Mouse (Mus musculus): Measurements from ENCODE around the gene Serpina12. TPM values are rescaled to one million over a fixed set of nuclear protein-coding genes. Genes with fewer than 3 reads are reported as not detected.

Serpina12 gene
- total RNA-seq, 1 experiment from 2014 or later = not detected

DNA sequence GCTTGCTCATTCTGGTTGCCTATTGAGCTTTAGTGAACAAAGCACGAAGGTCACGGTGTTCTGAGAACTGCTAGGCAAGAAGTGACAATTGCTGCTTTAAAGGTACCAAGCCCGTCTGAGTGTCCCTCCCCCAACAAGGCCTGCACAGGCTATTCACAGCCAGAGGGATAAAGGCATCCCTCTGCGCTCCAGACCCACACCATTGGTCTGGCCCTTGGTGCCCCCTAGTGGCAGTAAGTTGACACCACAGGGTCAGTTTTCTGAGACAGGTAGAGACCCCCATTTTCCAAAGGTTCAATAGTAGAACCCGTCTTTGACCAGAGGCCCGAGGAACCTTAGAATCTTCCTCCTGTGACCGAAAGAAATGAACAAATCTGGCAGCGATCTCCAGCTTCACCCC, 14.3 kb downstream of the Serpina12 start:
- no peak for ATAC-seq (replicated peaks; ENCODE audit: insufficient number of reproducible peaks, low FRiP score, low TSS enrichment, poor library complexity, severe bottlenecking)

DNA sequence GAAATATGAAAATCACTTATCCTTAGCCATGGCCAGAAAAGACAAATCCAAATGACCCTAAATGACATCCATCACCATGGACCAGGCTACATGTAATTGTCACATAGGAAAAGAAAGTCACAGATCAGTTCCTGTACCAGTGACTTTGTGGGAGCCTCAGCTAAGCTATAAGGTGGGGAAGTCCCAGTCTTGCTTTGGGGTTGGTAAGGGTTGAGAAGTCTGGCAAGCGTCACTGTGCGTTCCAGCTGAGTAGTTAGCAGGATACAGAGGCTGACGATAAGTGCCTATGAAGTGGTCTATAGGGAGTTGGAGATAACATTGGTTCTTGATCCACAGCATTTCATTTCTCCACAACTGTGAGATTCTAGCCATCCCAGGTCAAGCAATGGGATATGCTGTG, 29.0 kb downstream of the Serpina12 start:
- ATAC-seq (replicated peaks; ENCODE audit: insufficient number of reproducible peaks, low FRiP score, low TSS enrichment, poor library complexity, severe bottlenecking) = no peak

- ATAC-seq (replicated peaks; ENCODE audit: insufficient number of reproducible peaks, low FRiP score, low TSS enrichment, poor library complexity, severe bottlenecking) = no peak
Observed at GRCm38 (mm10) chr12:104013620-104014019, 30.6 kb downstream of the Serpina12 start, which contains the start of gene Serpina9. Serpina9 (minus strand) TSS chr12:104013755.

DNA sequence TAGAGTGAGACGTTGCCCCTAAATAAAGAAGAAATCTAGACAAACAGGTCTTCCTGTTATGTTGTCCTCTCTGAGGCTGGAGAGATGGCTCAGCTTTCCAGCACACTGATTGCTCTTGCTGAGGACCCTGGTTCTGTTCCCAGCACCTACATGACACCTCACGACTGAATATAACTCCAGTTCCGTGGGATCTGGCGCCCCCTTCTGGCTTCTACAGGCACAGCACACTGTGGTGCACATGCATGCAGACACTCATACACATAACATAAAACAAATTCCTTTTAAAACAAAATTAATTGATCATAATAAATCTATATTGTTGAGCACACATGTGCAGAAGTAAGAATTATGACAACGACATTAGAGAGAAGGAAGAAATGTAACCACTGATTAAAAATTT, 39.6 kb downstream of the Serpina12 start:
- no peak for ATAC-seq (replicated peaks; ENCODE audit: insufficient number of reproducible peaks, low FRiP score, low TSS enrichment, poor library complexity, severe bottlenecking)

- ATAC-seq (replicated peaks; ENCODE audit: insufficient number of reproducible peaks, low FRiP score, low TSS enrichment, poor library complexity, severe bottlenecking) = no peak
Observed at GRCm38 (mm10) chr12:104003238-104003612, 41.0 kb downstream of the Serpina12 start.

DNA sequence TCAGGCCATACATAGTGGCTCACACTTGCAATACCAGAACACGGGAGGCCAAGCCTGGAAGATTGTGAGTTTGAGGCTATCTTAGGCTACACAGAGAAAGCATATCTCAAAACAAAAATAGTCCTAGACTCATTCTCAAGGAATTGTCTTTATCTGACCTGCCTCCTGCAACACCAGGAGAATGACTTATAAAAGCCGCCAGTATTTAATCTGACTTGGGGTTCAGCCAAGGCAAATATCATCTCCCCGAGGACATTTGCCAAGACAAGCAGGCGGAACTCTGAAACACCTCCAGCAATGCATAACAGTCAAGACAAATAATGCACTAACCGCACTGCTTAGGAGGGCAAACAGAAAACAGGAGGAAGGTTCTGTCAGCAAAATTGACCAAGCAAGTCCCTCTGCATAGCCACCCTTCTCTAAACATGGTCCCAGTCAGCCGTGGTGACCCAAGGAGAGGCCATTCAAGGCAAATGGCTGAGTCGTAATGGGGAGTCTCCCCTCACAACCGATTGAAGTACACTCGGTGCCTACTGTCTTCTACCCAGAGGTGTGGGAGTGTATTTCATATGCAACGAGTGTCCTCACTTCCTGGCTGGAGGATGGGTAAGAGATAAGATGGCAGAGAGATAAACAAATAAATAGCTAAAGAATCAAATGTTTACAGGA, 41.5 kb downstream of the Serpina12 start:
- ATAC-seq (replicated peaks; ENCODE audit: insufficient number of reproducible peaks, low FRiP score, low TSS enrichment, poor library complexity, severe bottlenecking) = no peak

- no peak for ATAC-seq (replicated peaks; ENCODE audit: insufficient number of reproducible peaks, low FRiP score, low TSS enrichment, poor library complexity, severe bottlenecking)
Observed at GRCm38 (mm10) chr12:104000594-104000993, 43.6 kb downstream of the Serpina12 start.

DNA sequence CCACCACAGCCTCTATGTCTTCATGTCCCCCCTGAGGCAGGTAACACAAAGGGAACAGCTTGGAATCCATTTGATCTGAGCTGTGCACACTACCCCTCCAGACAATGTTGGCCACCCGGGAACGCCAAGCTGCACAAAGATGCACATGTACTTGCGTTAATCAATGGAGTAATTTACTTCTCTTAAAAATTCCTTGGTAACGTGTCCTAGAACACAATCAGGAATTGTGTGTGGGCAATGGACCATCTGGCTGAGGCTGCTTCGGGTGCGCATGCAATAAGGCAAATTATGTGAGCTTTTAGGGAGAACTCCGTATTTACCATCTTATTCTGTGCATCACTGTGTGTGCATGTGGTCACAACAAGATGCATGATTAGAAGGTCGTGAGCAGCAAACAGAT, 44.6 kb downstream of the Serpina12 start:
- no peak for ATAC-seq (replicated peaks; ENCODE audit: insufficient number of reproducible peaks, low FRiP score, low TSS enrichment, poor library complexity, severe bottlenecking)

DNA sequence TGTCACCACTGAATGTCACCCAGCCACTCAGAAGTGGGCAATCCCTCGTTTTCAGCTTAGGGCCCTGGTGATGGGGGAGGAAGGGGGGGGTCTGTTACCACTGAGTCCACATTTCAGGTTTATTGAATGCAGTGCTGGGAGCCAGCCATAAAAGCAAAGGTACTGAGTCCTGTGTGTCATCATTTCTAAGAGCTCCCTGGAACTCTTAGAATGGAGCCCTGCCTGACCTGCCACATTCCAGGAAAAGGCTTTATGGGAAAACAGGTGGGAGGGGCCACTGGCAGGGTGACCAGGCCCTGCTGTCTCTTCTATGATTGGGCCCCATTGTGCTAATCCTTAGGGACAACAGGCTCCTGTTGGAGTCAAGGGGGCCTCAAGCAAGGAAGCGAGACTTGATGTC, 47.7 kb downstream of the Serpina12 start:
- no peak for ATAC-seq (replicated peaks; ENCODE audit: insufficient number of reproducible peaks, low FRiP score, low TSS enrichment, poor library complexity, severe bottlenecking)

- ATAC-seq (replicated peaks; ENCODE audit: insufficient number of reproducible peaks, low FRiP score, low TSS enrichment, poor library complexity, severe bottlenecking) = 0 out of 2 replicates have a peak, but pooled peaks have one; percentile 34
Observed at GRCm38 (mm10) chr12:103995292-103996072, 48.8 kb downstream of the Serpina12 start.

DNA sequence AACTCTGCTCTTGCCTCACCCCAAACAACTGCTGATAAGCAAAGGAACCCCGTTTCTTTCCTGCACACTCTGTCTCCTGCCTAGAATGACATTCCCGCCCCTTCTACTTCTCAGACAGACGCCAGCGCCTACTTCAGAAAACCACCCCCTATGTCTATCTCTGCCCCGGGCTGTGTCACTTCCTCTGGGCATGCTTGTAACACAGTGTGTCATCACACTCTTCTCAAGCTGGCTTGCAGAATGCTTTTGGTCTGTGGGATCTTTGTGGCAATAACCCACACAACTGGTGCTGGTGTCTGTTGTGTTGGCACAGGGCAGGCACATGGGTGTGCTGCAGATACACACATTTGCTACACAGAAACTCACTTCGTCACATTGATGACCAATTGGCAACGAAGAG, 51.3 kb downstream of the Serpina12 start:
- ATAC-seq (replicated peaks; ENCODE audit: insufficient number of reproducible peaks, low FRiP score, low TSS enrichment, poor library complexity, severe bottlenecking) = no peak

GRCm38 (mm10) chr12:103989857-103990256, 54.4 kb downstream of the Serpina12 start, which contains the start of gene Serpina11:
Serpina11 (minus strand) TSS chr12:103989957.
- no peak for ATAC-seq (replicated peaks; ENCODE audit: insufficient number of reproducible peaks, low FRiP score, low TSS enrichment, poor library complexity, severe bottlenecking)

DNA sequence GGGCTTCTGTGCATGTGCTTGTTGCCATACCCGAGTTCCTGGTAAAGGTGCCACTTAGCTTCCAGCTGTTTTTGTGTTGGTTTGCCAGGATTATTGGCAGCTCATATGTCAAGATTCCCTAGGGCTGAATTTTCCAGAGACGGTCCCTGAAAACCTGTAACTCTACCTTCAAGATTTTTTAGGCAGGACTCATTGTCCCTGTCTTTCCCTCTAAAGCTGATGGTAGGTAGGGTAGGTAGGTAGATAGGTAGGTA, 54.8 kb downstream of the Serpina12 start:
- no peak for ATAC-seq (replicated peaks; ENCODE audit: insufficient number of reproducible peaks, low FRiP score, low TSS enrichment, poor library complexity, severe bottlenecking)

DNA sequence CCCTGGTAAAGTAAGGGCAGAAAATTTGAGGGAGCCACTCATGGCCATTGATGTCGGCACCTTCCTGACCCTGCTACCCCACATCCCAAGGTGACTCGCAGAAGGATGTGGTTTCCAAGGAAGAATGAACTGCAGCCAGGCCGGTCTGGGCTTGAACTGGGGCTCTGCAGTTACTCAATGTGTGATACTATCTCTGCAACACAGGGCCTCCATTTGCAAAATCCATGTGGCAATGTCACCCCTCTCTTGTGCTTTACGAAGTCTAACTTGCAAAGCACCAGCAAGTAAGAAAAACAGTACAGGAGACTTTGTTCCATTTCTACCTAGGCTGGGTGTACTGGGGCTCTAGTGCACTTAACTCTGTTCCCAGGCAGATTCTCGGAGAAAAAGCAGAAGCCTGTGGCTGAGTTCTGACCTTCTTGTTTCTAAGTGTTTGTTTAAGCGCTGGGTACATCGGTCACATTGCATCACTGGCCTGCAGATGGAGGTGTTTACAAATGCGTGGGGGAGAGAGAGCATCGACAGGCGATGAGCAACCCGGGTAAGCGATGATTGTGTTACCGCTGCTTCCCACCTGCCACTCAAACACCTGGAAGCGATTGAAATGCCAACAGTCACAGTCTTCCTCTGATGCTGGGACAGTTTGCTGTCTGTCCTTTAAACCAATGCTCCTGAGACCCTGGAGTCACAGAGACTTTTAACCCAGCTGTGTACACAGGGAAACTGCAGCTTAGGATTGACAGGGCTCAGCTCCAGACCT, 55.3 kb downstream of the Serpina12 start:
- no peak for ATAC-seq (replicated peaks; ENCODE audit: insufficient number of reproducible peaks, low FRiP score, low TSS enrichment, poor library complexity, severe bottlenecking)

- ATAC-seq (replicated peaks; ENCODE audit: insufficient number of reproducible peaks, low FRiP score, low TSS enrichment, poor library complexity, severe bottlenecking) = no peak
Observed at GRCm38 (mm10) chr12:103985868-103986267, 58.4 kb downstream of the Serpina12 start.

- no peak for ATAC-seq (replicated peaks; ENCODE audit: insufficient number of reproducible peaks, low FRiP score, low TSS enrichment, poor library complexity, severe bottlenecking)
Observed at GRCm38 (mm10) chr12:103984935-103985334, 59.3 kb downstream of the Serpina12 start.

DNA sequence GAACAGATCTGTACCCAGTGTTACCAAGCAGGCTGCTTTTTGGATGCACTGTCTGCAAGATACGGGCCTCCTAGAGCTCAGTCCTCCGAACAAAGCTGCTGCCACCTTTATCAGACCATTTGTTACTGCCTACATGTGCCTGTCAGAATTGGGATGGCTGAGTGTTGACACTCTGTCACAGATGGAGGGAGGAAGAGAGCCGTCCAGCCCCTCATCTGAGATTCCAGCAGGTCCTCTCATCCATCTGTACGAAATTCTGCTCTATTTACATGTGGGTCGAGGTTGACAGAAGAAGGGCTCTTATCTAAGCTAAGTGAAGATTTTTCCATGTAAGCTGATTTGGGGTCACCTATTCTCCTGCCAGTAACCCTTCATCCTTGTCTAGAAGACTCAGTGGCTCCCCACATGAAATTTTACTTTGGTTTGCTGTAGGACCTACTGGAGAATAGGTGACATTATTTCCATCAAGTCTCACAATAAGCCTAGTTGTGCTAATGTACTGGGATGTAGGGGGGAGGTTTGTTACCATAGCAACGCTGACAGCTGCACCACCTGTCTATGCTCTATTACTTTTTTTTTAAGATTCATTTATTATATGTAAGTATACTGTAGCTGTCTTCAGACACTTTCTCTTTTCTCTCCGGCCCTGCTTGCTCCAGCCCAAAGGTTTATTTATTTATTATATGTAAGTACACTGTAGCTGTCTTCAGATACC, 62.4 kb downstream of the Serpina12 start:
- no peak for ATAC-seq (replicated peaks; ENCODE audit: insufficient number of reproducible peaks, low FRiP score, low TSS enrichment, poor library complexity, severe bottlenecking)

Measured in monocyte, adult 5-6 weeks (primary cell).